Mouse (Mus musculus) kidney, embryonic 14.5 days (tissue): ENCODE measurements around the gene Slc38a10. TPM values are rescaled to one million over a fixed set of nuclear protein-coding genes. Genes with fewer than 3 reads are reported as not detected.

Source experiments
- ATAC-seq: fragments of 200-750 bp; cut with Nextera tagmentation; 2 replicates; pipeline ENCODE4 v1.8.0; 2017; ENCODE audit warnings: moderate number of reproducible peaks, mild to moderate bottlenecking, moderate TSS enrichment, moderate library complexity; ENCODE audit not compliant: low FRiP score, low TSS enrichment
- H3K27ac ChIP-seq: fragments of 300-500 bp; sonication (generic); 2 replicates; pipeline ENCODE4 v1.5.1; 2014; ENCODE audit warnings: low read depth, mild to moderate bottlenecking, low read length, moderate library complexity, mixed read lengths
- H3K27me3 ChIP-seq: fragments of 300-500 bp; sonication (generic); 2 replicates; pipeline ENCODE4 v1.6.1; 2014; ENCODE audit warnings: mild to moderate bottlenecking, low read length; ENCODE audit not compliant: control insufficient read depth, insufficient read depth
- H3K36me3 ChIP-seq: fragments of 300-500 bp; sonication (generic); 2 replicates; pipeline ENCODE4 v1.6.1; 2014; ENCODE audit warnings: low read length, mixed read lengths; ENCODE audit not compliant: control insufficient read depth, insufficient read depth
- H3K4me1 ChIP-seq: fragments of 300-500 bp; sonication (generic); 2 replicates; pipeline ENCODE4 v1.6.1; 2014; ENCODE audit warnings: low read length, mixed read lengths; ENCODE audit not compliant: control insufficient read depth, insufficient read depth
- H3K4me2 ChIP-seq: fragments of 300-500 bp; sonication (generic); replicated peaks from 2 replicates; pipeline ENCODE4 v1.6.1; 2014; ENCODE audit warnings: low read depth, mild to moderate bottlenecking, low read length
- H3K4me3 ChIP-seq: fragments of 300-500 bp; sonication (generic); 2 replicates; pipeline ENCODE4 v1.5.1; 2014; ENCODE audit warnings: mild to moderate bottlenecking, low read length
- H3K9ac ChIP-seq: fragments of 300-500 bp; sonication (generic); 2 replicates; pipeline ENCODE4 v1.6.1; 2014; ENCODE audit warnings: low read depth, mild to moderate bottlenecking, low read length, moderate library complexity
- H3K9me3 ChIP-seq: fragments of 300-500 bp; sonication (generic); 2 replicates; pipeline ENCODE4 v1.6.1; 2016; ENCODE audit warnings: low read length; ENCODE audit not compliant: control insufficient read depth
- WGBS: fragments of 180-500 bp; shearing (Covaris S2); extraction: QIAGEN DNeasy Blood & Tissue Kit; methylation state at CpG from one replicate; pipeline ENCODE4 v1.1.7; 2014; 5-methylcytosine and 5-hydroxymethylcytosine counted together
- polyA plus RNA-seq: library from polyadenylated mRNA; unstranded; fragments of >200 nt; fragmentation: Nextera tagmentation; extraction: Ambion mirVana; gene quantifications from 2 replicates; pipeline ENCODE4 v1.2.1, GENCODE M21; 2014

Gene Slc38a10
- polyA plus RNA-seq, 1 experiment from 2014 or later = 81.2 TPM

- Histone ChIP-seq H3K27me3 (no peaks in the 10 kb centered on the region), H3K9ac (no peak overlapping the region), H3K27ac (peak overlapping the region; percentile 99; the same call in 1 of the 2 replicates), H3K4me1 (peaks cover 57% of the 10 kb centered on the region), H3K36me3 (peaks cover under 1% of the 10 kb centered on the region; the same call in 1 of the 2 replicates), H3K4me3 (no peak overlapping the region), H3K4me2 (no peak overlapping the region), H3K9me3 (no peaks in the 10 kb centered on the region)
- ATAC-seq = peak; percentile 15; the same call in 1 of the 2 replicates
- 19% methylated on average over 3 of the region's 3 CpGs for WGBS
Observed at GRCm38 (mm10) chr11:120182396-120183030, 31.4 kb upstream of the Slc38a10 start.

GRCm38 (mm10) chr11:120181379-120181778 lies 30.2 kb upstream of the Slc38a10 start:
- ATAC-seq = no peak
- Histone ChIP-seq H3K9ac (no peak overlapping the region), H3K4me3 (no peak overlapping the region), H3K36me3 (no peaks in the 10 kb centered on the region; the same call in 1 of the 2 replicates), H3K27me3 (no peaks in the 10 kb centered on the region), H3K9me3 (no peaks in the 10 kb centered on the region), H3K27ac (no peak overlapping the region), H3K4me2 (no peak overlapping the region), H3K4me1 (peaks cover 56% of the 10 kb centered on the region)
- WGBS = 68% methylated on average over 3 of the region's 3 CpGs

- H3K9ac ChIP-seq = no peak overlapping the region
- no peak overlapping the region for H3K4me2 ChIP-seq
- H3K27me3 ChIP-seq = no peaks in the 10 kb centered on the region
- H3K4me1 ChIP-seq = peaks cover 36% of the 10 kb centered on the region
- no peaks in the 10 kb centered on the region for H3K9me3 ChIP-seq
- no peak overlapping the region for H3K4me3 ChIP-seq
- H3K36me3 ChIP-seq = no peaks in the 10 kb centered on the region
- 12% methylated on average over 4 of the region's 4 CpGs for WGBS
- no peak overlapping the region for H3K27ac ChIP-seq
- ATAC-seq = no peak
Observed at GRCm38 (mm10) chr11:120179374-120179773, 28.2 kb upstream of the Slc38a10 start.

GRCm38 (mm10) chr11:120175948-120176347 lies 24.8 kb upstream of the Slc38a10 start:
- no peak overlapping the region for H3K4me3 ChIP-seq
- H3K27ac ChIP-seq = no peak overlapping the region
- no peak for ATAC-seq
- no peaks in the 10 kb centered on the region for H3K27me3 ChIP-seq
- 58% methylated on average over 4 of the region's 4 CpGs for WGBS
- peaks cover 10% of the 10 kb centered on the region; the same call in 1 of the 2 replicates for H3K4me1 ChIP-seq
- H3K36me3 ChIP-seq = no peaks in the 10 kb centered on the region
- no peak overlapping the region for H3K4me2 ChIP-seq
- no peaks in the 10 kb centered on the region for H3K9me3 ChIP-seq
- H3K9ac ChIP-seq = no peak overlapping the region

- WGBS = 61% methylated on average over 14 of the region's 14 CpGs
- Histone ChIP-seq H3K4me2 (no peak overlapping the region), H3K27me3 (no peaks in the 10 kb centered on the region)
Observed at GRCm38 (mm10) chr11:120173213-120173612, 22.1 kb upstream of the Slc38a10 start.

GRCm38 (mm10) chr11:120171168-120171567 lies 20.0 kb upstream of the Slc38a10 start:
- peaks cover 34% of the 10 kb centered on the region for H3K4me1 ChIP-seq
- ATAC-seq = no peak
- no peaks in the 10 kb centered on the region for H3K36me3 ChIP-seq
- no peak overlapping the region for H3K9ac ChIP-seq
- H3K9me3 ChIP-seq = no peaks in the 10 kb centered on the region
- WGBS = 21% methylated on average over 8 of the region's 8 CpGs
- H3K4me2 ChIP-seq = no peak overlapping the region
- no peak overlapping the region for H3K27ac ChIP-seq
- H3K27me3 ChIP-seq = no peaks in the 10 kb centered on the region
- no peak overlapping the region for H3K4me3 ChIP-seq

More at GRCm38 (mm10) chr11:120173213-120173612, 22.1 kb upstream of the Slc38a10 start:
- H3K27ac ChIP-seq = no peak overlapping the region
- no peak for ATAC-seq
- H3K9me3 ChIP-seq = no peaks in the 10 kb centered on the region
- no peaks in the 10 kb centered on the region for H3K36me3 ChIP-seq
- peaks cover 17% of the 10 kb centered on the region for H3K4me1 ChIP-seq
- H3K9ac ChIP-seq = no peak overlapping the region
- no peak overlapping the region for H3K4me3 ChIP-seq

- Histone ChIP-seq H3K4me2 (peak overlapping the region; percentile 11), H3K4me1 (peaks cover 46% of the 10 kb centered on the region), H3K36me3 (no peaks in the 10 kb centered on the region), H3K4me3 (no peak overlapping the region), H3K27ac (no peak overlapping the region), H3K9me3 (no peaks in the 10 kb centered on the region), H3K27me3 (no peaks in the 10 kb centered on the region), H3K9ac (no peak overlapping the region)
- WGBS = 27% methylated on average over 21 of the region's 21 CpGs
- ATAC-seq = 0 out of 2 replicates have a peak, but pooled peaks have one; percentile 33
Observed at GRCm38 (mm10) chr11:120169208-120169992, 18.3 kb upstream of the Slc38a10 start.

- WGBS = 72% methylated on average over 8 of the region's 8 CpGs
- ATAC-seq = no peak
- no peaks in the 10 kb centered on the region for H3K9me3 ChIP-seq
- no peak overlapping the region for H3K27ac ChIP-seq
- H3K4me3 ChIP-seq = no peak overlapping the region
- peaks cover 54% of the 10 kb centered on the region for H3K4me1 ChIP-seq
- no peaks in the 10 kb centered on the region for H3K36me3 ChIP-seq
- H3K27me3 ChIP-seq = no peaks in the 10 kb centered on the region
- H3K4me2 ChIP-seq = no peak overlapping the region
- no peak overlapping the region for H3K9ac ChIP-seq
Observed at GRCm38 (mm10) chr11:120168516-120168915, 17.4 kb upstream of the Slc38a10 start.

- Histone ChIP-seq H3K9me3 (no peaks in the 10 kb centered on the region), H3K9ac (no peak overlapping the region), H3K27me3 (no peaks in the 10 kb centered on the region), H3K27ac (no peak overlapping the region), H3K4me3 (no peak overlapping the region), H3K36me3 (no peaks in the 10 kb centered on the region), H3K4me2 (no peak overlapping the region), H3K4me1 (peaks cover 54% of the 10 kb centered on the region)
- ATAC-seq = no peak
- WGBS = 27% methylated on average over 12 of the region's 12 CpGs
Observed at GRCm38 (mm10) chr11:120167921-120168356, 16.8 kb upstream of the Slc38a10 start.
